Mouse (Mus musculus): ENCODE measurements at regions not wholly inside any gene's neighbourhood (a gene's known extent, or its start where the extent isn't known, plus 50 kb on each side); places are given as distances from the start of the nearest gene placed in this dataset.

- Histone ChIP-seq H3K36me3 (ENCODE audit: control insufficient read depth, insufficient read depth) (no peaks in the 10 kb centered on the region), H3ac (ENCODE audit: control insufficient read depth, insufficient read length) (no peak overlapping the region), H3K4me2 (ENCODE audit: low read depth) (no peak overlapping the region), H3K4me3 (no peak overlapping the region), H3K79me2 (ENCODE audit: control insufficient read depth, insufficient read depth) (no peaks in the 10 kb centered on the region), H3K27me3 (ENCODE audit: control insufficient read depth, insufficient read depth, insufficient read length) (no peaks in the 10 kb centered on the region)
- TF ChIP-seq E2F4 (IDR thresholded peaks at IDR 0.05; ENCODE audit: insufficient read depth) (no peak), MYOD1 (IDR thresholded peaks at IDR 0.05; ENCODE audit: control insufficient read depth in 1 of 3, insufficient read length in 2 of 3, low read depth in 2 of 3) (no peak), TCF3 (IDR thresholded peaks at IDR 0.05; ENCODE audit: insufficient read length, low read depth) (no peak), MYOG (IDR thresholded peaks at IDR 0.05; ENCODE audit: control insufficient read depth in 1 of 3, insufficient read depth in 1 of 3, insufficient read length in 2 of 3, low read depth in 2 of 3) (no peak), CEBPB (IDR thresholded peaks at IDR 0.05; ENCODE audit: insufficient read depth, poor library complexity, severe bottlenecking) (no peak), MAX (IDR thresholded peaks at IDR 0.05; ENCODE audit: low read depth) (no peak), REST (IDR thresholded peaks at IDR 0.05; ENCODE audit: insufficient read depth, insufficient read length) (no peak), USF1 (IDR thresholded peaks at IDR 0.05; ENCODE audit: low read depth) (no peak), POLR2A (IDR thresholded peaks at IDR 0.05; ENCODE audit: insufficient read length, low read depth) (no peak), SRF (IDR thresholded peaks at IDR 0.05; ENCODE audit: control insufficient read depth, insufficient read length, low read depth) (no peak), POLR2AphosphoS2 (IDR thresholded peaks at IDR 0.05; ENCODE audit: insufficient read length, low read depth) (no peak), TCF12 (IDR thresholded peaks at IDR 0.05; ENCODE audit: insufficient read depth, poor library complexity, severe bottlenecking) (no peak)
Observed at GRCm38 (mm10) chr12:117397512-117397911, 118.8 kb upstream of the Rapgef5 start.

GRCm38 (mm10) chr12:117403513-117404156 lies 112.6 kb upstream of the Rapgef5 start:
- Histone ChIP-seq H3K4me2 (ENCODE audit: low read depth) (no peak overlapping the region), H3K4me3 (no peak overlapping the region), H3ac (ENCODE audit: control insufficient read depth, insufficient read length) (no peak overlapping the region), H3K36me3 (ENCODE audit: control insufficient read depth, insufficient read depth) (no peaks in the 10 kb centered on the region), H3K79me2 (ENCODE audit: control insufficient read depth, insufficient read depth) (no peaks in the 10 kb centered on the region), H3K27me3 (ENCODE audit: control insufficient read depth, insufficient read depth, insufficient read length) (no peaks in the 10 kb centered on the region)
- TF ChIP-seq MYOG (IDR thresholded peaks at IDR 0.05; ENCODE audit: control insufficient read depth in 1 of 3, insufficient read depth in 1 of 3, insufficient read length in 2 of 3, low read depth in 2 of 3): no peak
- no peak for TF ChIP-seq CEBPB (IDR thresholded peaks at IDR 0.05; ENCODE audit: insufficient read depth, poor library complexity, severe bottlenecking)
- TF ChIP-seq SRF (IDR thresholded peaks at IDR 0.05; ENCODE audit: control insufficient read depth, insufficient read length, low read depth): no peak
- no peak for TF ChIP-seq REST (IDR thresholded peaks at IDR 0.05; ENCODE audit: insufficient read depth, insufficient read length)
- TF ChIP-seq TCF12 (IDR thresholded peaks at IDR 0.05; ENCODE audit: insufficient read depth, poor library complexity, severe bottlenecking): no peak
- TF ChIP-seq MAX (IDR thresholded peaks at IDR 0.05; ENCODE audit: low read depth): no peak
- TF ChIP-seq MYOD1 (IDR thresholded peaks at IDR 0.05; ENCODE audit: control insufficient read depth in 1 of 3, insufficient read length in 2 of 3, low read depth in 2 of 3): no peak
- TF ChIP-seq POLR2A (IDR thresholded peaks at IDR 0.05; ENCODE audit: insufficient read length, low read depth): no peak
- no peak for TF ChIP-seq TCF3 (IDR thresholded peaks at IDR 0.05; ENCODE audit: insufficient read length, low read depth)
- TF ChIP-seq POLR2AphosphoS2 (IDR thresholded peaks at IDR 0.05; ENCODE audit: insufficient read length, low read depth): no peak
- TF ChIP-seq E2F4 (IDR thresholded peaks at IDR 0.05; ENCODE audit: insufficient read depth): no peak
- no peak for TF ChIP-seq USF1 (IDR thresholded peaks at IDR 0.05; ENCODE audit: low read depth)

GRCm38 (mm10) chr12:117404157-117404752 lies 112.0 kb upstream of the Rapgef5 start:
- Histone ChIP-seq H3K79me2 (ENCODE audit: control insufficient read depth, insufficient read depth) (no peaks in the 10 kb centered on the region), H3K4me2 (ENCODE audit: low read depth) (no peak overlapping the region), H3ac (ENCODE audit: control insufficient read depth, insufficient read length) (no peak overlapping the region), H3K4me3 (no peak overlapping the region), H3K36me3 (ENCODE audit: control insufficient read depth, insufficient read depth) (no peaks in the 10 kb centered on the region), H3K27me3 (ENCODE audit: control insufficient read depth, insufficient read depth, insufficient read length) (no peaks in the 10 kb centered on the region)
- TF ChIP-seq POLR2AphosphoS2 (IDR thresholded peaks at IDR 0.05; ENCODE audit: insufficient read length, low read depth) (no peak), MYOD1 (IDR thresholded peaks at IDR 0.05; ENCODE audit: control insufficient read depth in 1 of 3, insufficient read length in 2 of 3, low read depth in 2 of 3) (peak in 1 of 3 experiments; percentile 58), REST (IDR thresholded peaks at IDR 0.05; ENCODE audit: insufficient read depth, insufficient read length) (no peak), POLR2A (IDR thresholded peaks at IDR 0.05; ENCODE audit: insufficient read length, low read depth) (no peak), MYOG (IDR thresholded peaks at IDR 0.05; ENCODE audit: control insufficient read depth in 1 of 3, insufficient read depth in 1 of 3, insufficient read length in 2 of 3, low read depth in 2 of 3) (no peak), TCF3 (IDR thresholded peaks at IDR 0.05; ENCODE audit: insufficient read length, low read depth) (no peak), TCF12 (IDR thresholded peaks at IDR 0.05; ENCODE audit: insufficient read depth, poor library complexity, severe bottlenecking) (no peak), USF1 (IDR thresholded peaks at IDR 0.05; ENCODE audit: low read depth) (no peak), E2F4 (IDR thresholded peaks at IDR 0.05; ENCODE audit: insufficient read depth) (no peak)

- Histone ChIP-seq H3K4me2 (ENCODE audit: low read depth) (no peak overlapping the region), H3K36me3 (ENCODE audit: control insufficient read depth, insufficient read depth) (no peaks in the 10 kb centered on the region)
Observed at GRCm38 (mm10) chr12:117406832-117407231, 109.4 kb upstream of the Rapgef5 start.

More at GRCm38 (mm10) chr12:117406832-117407231, 109.4 kb upstream of the Rapgef5 start:
- no peaks in the 10 kb centered on the region for H3K27me3 ChIP-seq (ENCODE audit: control insufficient read depth, insufficient read depth, insufficient read length)
- no peak overlapping the region for H3K4me3 ChIP-seq
- H3ac ChIP-seq (ENCODE audit: control insufficient read depth, insufficient read length): no peak overlapping the region
- no peaks in the 10 kb centered on the region for H3K79me2 ChIP-seq (ENCODE audit: control insufficient read depth, insufficient read depth)
- no peak for TF ChIP-seq MAX (IDR thresholded peaks at IDR 0.05; ENCODE audit: low read depth)
- no peak for TF ChIP-seq TCF3 (IDR thresholded peaks at IDR 0.05; ENCODE audit: insufficient read length, low read depth)
- no peak for TF ChIP-seq MYOG (IDR thresholded peaks at IDR 0.05; ENCODE audit: control insufficient read depth in 1 of 3, insufficient read depth in 1 of 3, insufficient read length in 2 of 3, low read depth in 2 of 3)
- no peak for TF ChIP-seq MYOD1 (IDR thresholded peaks at IDR 0.05; ENCODE audit: control insufficient read depth in 1 of 3, insufficient read length in 2 of 3, low read depth in 2 of 3)
- no peak for TF ChIP-seq POLR2AphosphoS2 (IDR thresholded peaks at IDR 0.05; ENCODE audit: insufficient read length, low read depth)
- TF ChIP-seq E2F4 (IDR thresholded peaks at IDR 0.05; ENCODE audit: insufficient read depth): no peak
- TF ChIP-seq TCF12 (IDR thresholded peaks at IDR 0.05; ENCODE audit: insufficient read depth, poor library complexity, severe bottlenecking): no peak
- no peak for TF ChIP-seq CEBPB (IDR thresholded peaks at IDR 0.05; ENCODE audit: insufficient read depth, poor library complexity, severe bottlenecking)
- TF ChIP-seq USF1 (IDR thresholded peaks at IDR 0.05; ENCODE audit: low read depth): no peak
- TF ChIP-seq POLR2A (IDR thresholded peaks at IDR 0.05; ENCODE audit: insufficient read length, low read depth): no peak
- TF ChIP-seq SRF (IDR thresholded peaks at IDR 0.05; ENCODE audit: control insufficient read depth, insufficient read length, low read depth): no peak
- TF ChIP-seq REST (IDR thresholded peaks at IDR 0.05; ENCODE audit: insufficient read depth, insufficient read length): no peak

All from myocyte (in vitro differentiated cells).